Mouse (Mus musculus) liver, embryonic 14.5 days (tissue): Measurements from ENCODE around the gene Mest. TPM values are rescaled to one million over a fixed set of nuclear protein-coding genes. Genes with fewer than 3 reads are reported as not detected.

ENCODE experiments used
- ATAC-seq: fragments of 200-750 bp; cut with Nextera tagmentation; 2 replicates; pipeline ENCODE4 v1.8.0; 2017; ENCODE audit warnings: moderate number of reproducible peaks, mild to moderate bottlenecking, moderate library complexity; ENCODE audit not compliant: insufficient read depth
- DNase-seq, 3 experiments: peaks; one replicate each; pipeline ENCODE4 v3.0.0-alpha.2; 2012 to 2013; ENCODE audit warnings: low read depth in 3 of 3, low spot score in 3 of 3
- H3K27ac ChIP-seq: fragments of 300-500 bp; sonication (generic); 2 replicates; pipeline ENCODE4 v1.5.1; 2014; ENCODE audit warnings: moderate library complexity, mild to moderate bottlenecking, control low read depth, inconsistent platforms
- H3K27me3 ChIP-seq: fragments of 300-500 bp; sonication (generic); 2 replicates; pipeline ENCODE4 v1.6.1; 2014; ENCODE audit warnings: mild to moderate bottlenecking, low read length, moderate library complexity; ENCODE audit not compliant: control insufficient read depth, insufficient read depth
- H3K36me3 ChIP-seq: fragments of 300-500 bp; sonication (generic); replicated peaks from 2 replicates; pipeline ENCODE4 v1.6.1; 2014; ENCODE audit warnings: low read depth; ENCODE audit not compliant: control insufficient read depth, insufficient read depth
- H3K4me1 ChIP-seq, 2 experiments: fragments of 200-500 bp in 1 of 2; fragments of 300-500 bp in 1 of 2; sonication (generic) in 1 of 2; replicated peaks; 2 replicates each; pipeline ENCODE4 v1.6.1; 2012 to 2014; ENCODE audit warnings: antibody characterized with exemption in 1 of 2, inconsistent platforms in 1 of 2, low read length in 1 of 2; ENCODE audit not compliant: control insufficient read depth in 2 of 2, insufficient read depth in 2 of 2
- H3K4me2 ChIP-seq: fragments of 300-500 bp; sonication (generic); 2 replicates; pipeline ENCODE4 v1.6.1; 2014; ENCODE audit warnings: low read depth, mild to moderate bottlenecking, control low read depth, moderate library complexity
- H3K4me3 ChIP-seq, 2 experiments: fragments of 200-500 bp in 1 of 2; fragments of 300-500 bp in 1 of 2; sonication (generic) in 1 of 2; 2 replicates each; pipeline ENCODE4 v1.5.1; 2012 to 2014; ENCODE audit warnings: low read depth in 2 of 2, low read length in 2 of 2, mild to moderate bottlenecking in 2 of 2, control low read depth in 1 of 2, inconsistent platforms in 1 of 2, moderate library complexity in 1 of 2; ENCODE audit not compliant: insufficient read depth in 1 of 2
- H3K9ac ChIP-seq: fragments of 300-500 bp; sonication (generic); replicated peaks from 2 replicates; pipeline ENCODE4 v1.6.1; 2014; ENCODE audit warnings: mild to moderate bottlenecking, control low read depth, moderate library complexity
- H3K9me3 ChIP-seq: fragments of 300-500 bp; sonication (generic); 2 replicates; pipeline ENCODE4 v1.6.1; 2016; ENCODE audit warnings: low read length, mixed read lengths; ENCODE audit not compliant: control insufficient read depth
- CTCF ChIP-seq: IDR thresholded peaks from 2 replicates; pipeline ENCODE4 v1.5.1; 2016; ENCODE audit warnings: antibody characterized with exemption, low read depth, control low read depth
- EP300 ChIP-seq: IDR thresholded peaks from 2 replicates; pipeline ENCODE4 v1.6.1; 2016; ENCODE audit warnings: antibody characterized with exemption, low read depth
- WGBS: fragments of 180-500 bp; shearing (Covaris S2); extraction: QIAGEN DNeasy Blood & Tissue Kit; methylation state at CpG from one replicate; pipeline ENCODE4 v1.1.7; 2014; ENCODE audit not compliant: insufficient replicate concordance; 5-methylcytosine and 5-hydroxymethylcytosine counted together
- polyA plus RNA-seq, 2 experiments: library from polyadenylated mRNA; depleted of rRNA in 1 of 2; stranded (reverse) in 1 of 2; unstranded in 1 of 2; fragments of >200 nt; fragmentation: Nextera tagmentation in 1 of 2; extraction: Ambion mirVana in 1 of 2; gene quantifications; 2 replicates each; pipeline versions ENCODE4 v1.2.1 to v1.2.3; 2012 to 2014

Mest gene
- polyA plus RNA-seq, 2 experiments: 116 to 169 TPM

- no peak overlapping the region for H3K9ac ChIP-seq
- no peak overlapping the region for H3K4me2 ChIP-seq
- ATAC-seq: no peak
- H3K27me3 ChIP-seq: peaks cover 49% of the 10 kb centered on the region
- H3K4me3 ChIP-seq: no peak overlapping the region
- no peak overlapping the region for H3K27ac ChIP-seq
- peaks cover 14% of the 10 kb centered on the region for H3K9me3 ChIP-seq
- 44% methylated on average over 15 of the region's 15 CpGs for WGBS
- TF ChIP-seq CTCF (no peak), EP300 (no peak)
- no peaks in the 10 kb centered on the region for H3K4me1 ChIP-seq
- H3K36me3 ChIP-seq: no peaks in the 10 kb centered on the region
- no peak for DNase-seq
Observed at GRCm38 (mm10) chr6:30735728-30736371, 12.5 kb downstream of the Mest start.

GRCm38 (mm10) chr6:30736372-30736762 lies 13.0 kb downstream of the Mest start:
- ATAC-seq (no peak), DNase-seq (no peak)
- peaks cover 49% of the 10 kb centered on the region for H3K27me3 ChIP-seq
- WGBS: 41% methylated on average over 13 of the region's 13 CpGs
- no peak overlapping the region for H3K4me3 ChIP-seq
- TF ChIP-seq EP300 (no peak), CTCF (no peak)
- H3K4me1 ChIP-seq: no peaks in the 10 kb centered on the region
- H3K9ac ChIP-seq: no peak overlapping the region
- H3K27ac ChIP-seq: no peak overlapping the region
- H3K36me3 ChIP-seq: no peaks in the 10 kb centered on the region
- no peak overlapping the region for H3K4me2 ChIP-seq
- H3K9me3 ChIP-seq: peaks cover 14% of the 10 kb centered on the region

GRCm38 (mm10) chr6:30736864-30737547 lies 13.7 kb downstream of the Mest start:
- no peak overlapping the region for H3K9ac ChIP-seq
- TF ChIP-seq EP300: no peak
- TF ChIP-seq CTCF: peak; percentile 63

GRCm38 (mm10) chr6:30737548-30738463 lies 14.5 kb downstream of the Mest start:
- WGBS: 45% methylated on average over 66 of the region's 66 CpGs

More at GRCm38 (mm10) chr6:30736864-30737547, 13.7 kb downstream of the Mest start:
- DNase-seq (no peak), ATAC-seq (peak; percentile 33; the same call in 1 of the 2 replicates)
- no peaks in the 10 kb centered on the region for H3K36me3 ChIP-seq
- WGBS: 44% methylated on average over 29 of the region's 29 CpGs
- H3K4me3 ChIP-seq: no peak overlapping the region
- peaks cover 49% of the 10 kb centered on the region for H3K27me3 ChIP-seq
- no peak overlapping the region for H3K27ac ChIP-seq
- H3K9me3 ChIP-seq: peaks cover 14% of the 10 kb centered on the region
- H3K4me1 ChIP-seq: no peaks in the 10 kb centered on the region
- peak overlapping the region; percentile 43; the same call in 1 of the 2 replicates for H3K4me2 ChIP-seq

More at GRCm38 (mm10) chr6:30737548-30738463, 14.5 kb downstream of the Mest start:
- no peak overlapping the region for H3K9ac ChIP-seq
- H3K36me3 ChIP-seq: no peaks in the 10 kb centered on the region
- H3K27ac ChIP-seq: no peak overlapping the region
- no peak for DNase-seq
- peaks cover 14% of the 10 kb centered on the region for H3K9me3 ChIP-seq
- peak overlapping the region; percentile 43 for H3K4me2 ChIP-seq
- H3K4me3 ChIP-seq: peak overlapping the region; percentile 33 to 42
- TF ChIP-seq CTCF (no peak), EP300 (no peak)
- H3K4me1 ChIP-seq: no peaks in the 10 kb centered on the region
- ATAC-seq: no peak
- peaks cover 49% of the 10 kb centered on the region for H3K27me3 ChIP-seq
